Mouse (Mus musculus) embryonic facial prominence, embryonic 12.5 days (tissue): ENCODE measurements around the gene C1qtnf12. TPM values are rescaled to one million over a fixed set of nuclear protein-coding genes. Genes with fewer than 3 reads are reported as not detected.

Experiments
- ATAC-seq: fragments of 200-750 bp; cut with Nextera tagmentation; 2 replicates; pipeline ENCODE4 v1.8.0; 2017; ENCODE audit not compliant: insufficient number of reproducible peaks, insufficient read depth, low FRiP score, low TSS enrichment
- H3K27ac ChIP-seq: fragments of 300-500 bp; sonication (generic); 2 replicates; pipeline ENCODE4 v1.5.1; 2016; ENCODE audit warnings: mild to moderate bottlenecking
- H3K27me3 ChIP-seq: fragments of 300-500 bp; sonication (generic); 2 replicates; pipeline ENCODE4 v1.6.1; 2016; ENCODE audit warnings: mild to moderate bottlenecking, moderate library complexity
- H3K36me3 ChIP-seq: fragments of 300-500 bp; sonication (generic); 2 replicates; pipeline ENCODE4 v1.6.1; 2016; ENCODE audit warnings: mild to moderate bottlenecking
- H3K4me1 ChIP-seq: fragments of 300-500 bp; sonication (generic); 2 replicates; pipeline ENCODE4 v1.6.1; 2016
- H3K4me2 ChIP-seq: fragments of 300-500 bp; sonication (generic); replicated peaks from 2 replicates; pipeline ENCODE4 v1.6.1; 2016; ENCODE audit warnings: mild to moderate bottlenecking, moderate library complexity
- H3K4me3 ChIP-seq: fragments of 300-500 bp; sonication (generic); 2 replicates; pipeline ENCODE4 v1.5.1; 2016; ENCODE audit warnings: mild to moderate bottlenecking
- H3K9ac ChIP-seq: fragments of 300-500 bp; sonication (generic); 2 replicates; pipeline ENCODE4 v1.6.1; 2016; ENCODE audit warnings: mild to moderate bottlenecking, moderate library complexity
- H3K9me3 ChIP-seq: fragments of 300-500 bp; sonication (generic); 2 replicates; pipeline ENCODE4 v1.6.1; 2016; ENCODE audit warnings: mild to moderate bottlenecking, moderate library complexity
- WGBS: fragments of 180-500 bp; shearing (Covaris S2); methylation state at CpG from one replicate; pipeline ENCODE4 v1.1.7; 2016; 5-methylcytosine and 5-hydroxymethylcytosine counted together
- polyA plus RNA-seq: library from polyadenylated mRNA; unstranded; fragments of >200 nt; fragmentation: Nextera tagmentation; extraction: Ambion mirVana; gene quantifications from 2 replicates; pipeline ENCODE4 v1.2.1, GENCODE M21; 2016

The C1qtnf12 gene
- polyA plus RNA-seq, 1 experiment from 2014 or later: 31.9 TPM

GRCm38 (mm10) chr4:156008369-156008768, 46.3 kb downstream of the C1qtnf12 start:
- Histone ChIP-seq H3K4me3 (no peak overlapping the region), H3K27ac (no peak overlapping the region), H3K9ac (no peak overlapping the region), H3K36me3 (peaks cover 90% of the 10 kb centered on the region), H3K27me3 (no peaks in the 10 kb centered on the region), H3K4me1 (no peaks in the 10 kb centered on the region), H3K4me2 (no peak overlapping the region), H3K9me3 (no peaks in the 10 kb centered on the region)
- ATAC-seq: no peak
- WGBS: 96% methylated on average over 4 of the region's 4 CpGs

GRCm38 (mm10) chr4:156013637-156014036, 51.5 kb downstream of the C1qtnf12 start, which contains the start of gene Tnfrsf4:
Gene Tnfrsf4, plus strand, starts transcription at chr4:156013843.
- Histone ChIP-seq H3K4me2 (no peak within 1 kb of the TSS), H3K9me3 (no peaks in the 10 kb centered on the region), H3K36me3 (peaks cover 56% of the 10 kb centered on the region), H3K9ac (no peak within 1 kb of the TSS), H3K4me3 (no peak within 1 kb of the TSS), H3K27me3 (no peaks in the 10 kb centered on the region), H3K4me1 (no peaks in the 10 kb centered on the region), H3K27ac (no peak within 1 kb of the TSS)
- no peak for ATAC-seq
- WGBS: 84% methylated on average over 8 of the region's 8 CpGs

GRCm38 (mm10) chr4:156014436-156014835, 52.3 kb downstream of the C1qtnf12 start:
- H3K4me1 ChIP-seq: no peaks in the 10 kb centered on the region
- H3K27ac ChIP-seq: no peak overlapping the region
- H3K27me3 ChIP-seq: no peaks in the 10 kb centered on the region
- H3K36me3 ChIP-seq: peaks cover 49% of the 10 kb centered on the region
- no peak overlapping the region for H3K9ac ChIP-seq
- ATAC-seq: no peak
- no peak overlapping the region for H3K4me2 ChIP-seq
- 79% methylated on average over 2 of the region's 2 CpGs for WGBS
- no peak overlapping the region for H3K4me3 ChIP-seq
- H3K9me3 ChIP-seq: no peaks in the 10 kb centered on the region

Other genes starting within 250 kb of the C1qtnf12 start
- gene Tmem240, start 227.5 kb upstream of the C1qtnf12 start, polyA plus RNA-seq: 2.2 and 2.5 TPM in 2 replicates
- gene Atad3a, start 201.2 kb upstream of the C1qtnf12 start, polyA plus RNA-seq: 103 and 106 TPM in 2 replicates
- 9.2 and 9.5 TPM in 2 replicates for gene Vwa1, start 187.6 kb upstream of the C1qtnf12 start, polyA plus RNA-seq
- 0.69 and 1.0 TPM in 2 replicates for gene Tmem88b, start 176.4 kb upstream of the C1qtnf12 start, polyA plus RNA-seq
- gene Ankrd65, start 171.9 kb upstream of the C1qtnf12 start, polyA plus RNA-seq: 0.25 TPM in 1 of 2 replicates, not detected in the other
- 214 TPM in 2 replicates for gene Mrpl20, start 159.4 kb upstream of the C1qtnf12 start, polyA plus RNA-seq
- gene Ccnl2, start 149.8 kb upstream of the C1qtnf12 start, polyA plus RNA-seq: 243 and 253 TPM in 2 replicates
- gene Aurkaip1, start 131.0 kb upstream of the C1qtnf12 start, polyA plus RNA-seq: 146 and 149 TPM in 2 replicates
- gene Mxra8, start 122.6 kb upstream of the C1qtnf12 start, polyA plus RNA-seq: 50.7 and 52.6 TPM in 2 replicates
- gene Dvl1, start 114.9 kb upstream of the C1qtnf12 start, polyA plus RNA-seq: 8.3 and 16.9 TPM in 2 replicates
- 0.34 and 0.47 TPM in 2 replicates for gene Tas1r3, start 99.0 kb upstream of the C1qtnf12 start, polyA plus RNA-seq
- gene Cptp, start 92.9 kb upstream of the C1qtnf12 start, polyA plus RNA-seq: 15.9 and 17.1 TPM in 2 replicates
- 83.7 and 85.4 TPM in 2 replicates for gene Ints11, start 92.8 kb upstream of the C1qtnf12 start, polyA plus RNA-seq
- gene Pusl1, start 70.5 kb upstream of the C1qtnf12 start, polyA plus RNA-seq: 56.0 and 56.6 TPM in 2 replicates
- 25.1 and 27.7 TPM in 2 replicates for gene Acap3, start 70.5 kb upstream of the C1qtnf12 start, polyA plus RNA-seq
- gene Ube2j2, start 18.5 kb upstream of the C1qtnf12 start, polyA plus RNA-seq: 158 and 160 TPM in 2 replicates
- gene B3galt6, start 30.3 kb downstream of the C1qtnf12 start, polyA plus RNA-seq: 18.4 and 20.3 TPM in 2 replicates
- 141 and 143 TPM in 2 replicates for gene Sdf4, start 30.6 kb downstream of the C1qtnf12 start, polyA plus RNA-seq
- 0.70 and 1.1 TPM in 2 replicates for gene Tnfrsf4, start 51.5 kb downstream of the C1qtnf12 start, polyA plus RNA-seq
- 1.9 and 2.3 TPM in 2 replicates for gene Tnfrsf18, start 63.8 kb downstream of the C1qtnf12 start, polyA plus RNA-seq
- gene Ttll10, start 97.1 kb downstream of the C1qtnf12 start, polyA plus RNA-seq: 1.0 and 1.5 TPM in 2 replicates
- 54.8 and 55.5 TPM in 2 replicates for gene 9430015G10Rik, start 147.7 kb downstream of the C1qtnf12 start, polyA plus RNA-seq
- 0.43 and 0.61 TPM in 2 replicates for gene Rnf223, start 168.2 kb downstream of the C1qtnf12 start, polyA plus RNA-seq
- gene Agrn, start 235.2 kb downstream of the C1qtnf12 start, polyA plus RNA-seq: 100.0 and 101 TPM in 2 replicates
- 1.1 and 1.3 TPM in 2 replicates for gene Isg15, start 238.5 kb downstream of the C1qtnf12 start, polyA plus RNA-seq
- gene AW011738, start 241.0 kb downstream of the C1qtnf12 start, polyA plus RNA-seq: 2.0 and 3.1 TPM in 2 replicates